Mouse (Mus musculus) C2C12 (cell line): ENCODE measurements around the gene Cxcl5. TPM values are rescaled to one million over a fixed set of nuclear protein-coding genes. Genes with fewer than 3 reads are reported as not detected.

Experiments used
- H3K27me3 ChIP-seq: one replicate; pipeline ENCODE4 v1.6.1; 2011; ENCODE audit not compliant: control insufficient read depth, insufficient read depth, insufficient read length
- H3K36me3 ChIP-seq: one replicate; pipeline ENCODE4 v1.6.1; 2011; ENCODE audit not compliant: control insufficient read depth, insufficient read depth
- H3K4me3 ChIP-seq: one replicate; pipeline ENCODE4 v1.5.1; 2011; ENCODE audit warnings: mild to moderate bottlenecking, control low read depth; ENCODE audit not compliant: poor library complexity, insufficient read depth, severe bottlenecking
- H3K79me2 ChIP-seq: one replicate; pipeline ENCODE4 v1.6.1; 2011; ENCODE audit not compliant: control insufficient read depth, insufficient read depth
- H3K79me3 ChIP-seq: one replicate; pipeline ENCODE4 v1.6.1; 2011; ENCODE audit warnings: low read depth, control low read depth
- H3ac ChIP-seq: one replicate; pipeline ENCODE3; 2011; ENCODE audit warnings: low read depth; ENCODE audit not compliant: control insufficient read depth, insufficient read length
- CEBPB ChIP-seq: IDR thresholded peaks from one replicate; pipeline ENCODE4 v1.6.1; 2011; ENCODE audit warnings: low read depth, mild to moderate bottlenecking, control low read depth, moderate library complexity
- CTCF ChIP-seq: IDR thresholded peaks from one replicate; pipeline ENCODE4 v1.5.1; 2011; ENCODE audit not compliant: control insufficient read depth, insufficient read depth, insufficient read length
- FOSL1 ChIP-seq: IDR thresholded peaks from one replicate; pipeline ENCODE4 v1.8.0; 2011; ENCODE audit warnings: mild to moderate bottlenecking, low read length; ENCODE audit not compliant: poor library complexity, insufficient read depth, severe bottlenecking
- MAX ChIP-seq: IDR thresholded peaks from one replicate; pipeline ENCODE4 v1.6.1; 2011; ENCODE audit warnings: mild to moderate bottlenecking, control low read depth
- MYOD1 ChIP-seq: IDR thresholded peaks from one replicate; pipeline ENCODE4 v1.6.1; 2011; ENCODE audit warnings: low read depth; ENCODE audit not compliant: control insufficient read depth, insufficient read length
- MYOG ChIP-seq: IDR thresholded peaks from one replicate; pipeline ENCODE4 v1.6.1; 2011; ENCODE audit not compliant: control insufficient read depth, insufficient read length; ENCODE audit errors: extremely low read depth
- USF1 ChIP-seq: IDR thresholded peaks from one replicate; pipeline ENCODE4 v1.6.1; 2011; ENCODE audit warnings: low read depth, mild to moderate bottlenecking, control low read depth, moderate library complexity
- polyA plus RNA-seq: library from polyadenylated mRNA; unstranded; fragments of >200 nt; fragmentation: generic; extraction: Trizol; gene quantifications from one replicate; pipeline ENCODE4 v1.2.1, GENCODE M21; 2012; ENCODE audit warnings: missing spikeins

The Cxcl5 gene
- polyA plus RNA-seq, 1 experiment: 0.14 TPM

GRCm38 (mm10) chr5:90742029-90742428 is 17.1 kb upstream of the Cxcl5 start:
- no peak overlapping the region for H3ac ChIP-seq
- no peaks in the 10 kb centered on the region for H3K79me2 ChIP-seq
- TF ChIP-seq FOSL1 (no peak), MYOD1 (no peak), MYOG (no peak), CEBPB (no peak), USF1 (no peak), MAX (no peak), CTCF (no peak)
- H3K27me3 ChIP-seq: no peaks in the 10 kb centered on the region
- no peak overlapping the region for H3K4me3 ChIP-seq
- no peaks in the 10 kb centered on the region for H3K79me3 ChIP-seq
- H3K36me3 ChIP-seq: no peaks in the 10 kb centered on the region

GRCm38 (mm10) chr5:90753934-90754333 is 5.2 kb upstream of the Cxcl5 start:
- Histone ChIP-seq H3K27me3 (no peaks in the 10 kb centered on the region), H3ac (no peak overlapping the region), H3K4me3 (no peak overlapping the region), H3K36me3 (no peaks in the 10 kb centered on the region), H3K79me3 (no peaks in the 10 kb centered on the region), H3K79me2 (no peaks in the 10 kb centered on the region)
- TF ChIP-seq MAX (no peak), CEBPB (peak; percentile 99), USF1 (peak; percentile 60), MYOD1 (no peak), FOSL1 (peak; percentile 80)

DNA sequence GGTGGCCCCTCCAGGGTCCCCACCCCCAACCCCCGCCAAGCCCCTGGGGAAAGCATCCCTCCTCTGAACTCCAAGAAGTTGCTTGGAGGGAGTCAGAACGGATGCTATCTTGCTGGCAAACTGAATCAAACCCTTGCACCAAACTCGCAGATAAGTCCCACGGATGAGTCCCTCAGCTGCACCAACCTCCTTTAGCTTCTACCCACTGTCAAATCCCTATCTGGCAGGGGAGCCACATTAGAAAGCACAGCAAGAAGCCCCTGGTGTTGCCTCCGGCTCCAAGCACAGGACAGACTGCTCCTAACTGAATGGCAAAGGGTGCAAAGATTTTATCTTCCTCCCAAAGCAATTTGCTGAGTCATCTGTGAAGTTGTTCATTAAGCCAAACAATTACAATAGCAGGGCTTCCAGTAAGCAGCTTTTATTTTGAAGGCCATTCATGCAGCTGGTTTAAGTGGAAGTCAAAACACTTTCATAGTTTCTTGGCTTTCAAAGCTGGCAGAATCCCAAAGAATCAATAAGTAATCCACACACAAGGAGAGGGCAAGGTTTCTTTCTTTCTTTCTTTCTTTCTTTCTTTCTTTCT is 1.0 kb upstream of the Cxcl5 start:
- Histone ChIP-seq H3K79me2 (no peaks in the 10 kb centered on the region), H3ac (no peak overlapping the region), H3K4me3 (no peak overlapping the region), H3K27me3 (no peaks in the 10 kb centered on the region), H3K36me3 (no peaks in the 10 kb centered on the region), H3K79me3 (no peaks in the 10 kb centered on the region)
- TF ChIP-seq USF1: no peak
- TF ChIP-seq MYOG: no peak
- TF ChIP-seq FOSL1: no peak
- no peak for TF ChIP-seq CTCF
- no peak for TF ChIP-seq MAX
- no peak for TF ChIP-seq CEBPB
- no peak for TF ChIP-seq MYOD1

DNA sequence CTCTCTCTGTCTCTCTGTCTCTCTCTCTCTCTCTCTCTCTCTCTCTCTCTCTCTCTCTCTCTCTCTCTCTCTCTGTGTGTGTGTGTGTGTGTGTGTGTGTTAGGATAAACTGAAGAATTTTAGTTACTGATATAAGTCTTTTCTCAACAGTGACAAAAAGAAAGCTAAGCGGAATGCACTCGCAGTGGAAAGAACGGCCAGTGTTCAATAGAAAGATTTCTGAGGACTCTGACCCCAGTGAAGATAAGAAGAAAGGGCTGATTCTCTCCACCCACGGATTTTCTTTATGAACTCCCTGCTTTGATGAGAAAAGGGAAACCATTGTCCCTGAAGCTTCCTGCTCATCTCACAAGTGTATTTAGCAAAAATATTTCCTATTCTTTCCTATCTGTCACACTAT is 1.1 kb downstream of the Cxcl5 start:
- TF ChIP-seq USF1: no peak
- TF ChIP-seq MYOD1: no peak
- no peak for TF ChIP-seq MAX
- no peak for TF ChIP-seq CTCF
- no peak for TF ChIP-seq MYOG
- no peak for TF ChIP-seq FOSL1
- no peak for TF ChIP-seq CEBPB
- Histone ChIP-seq H3K4me3 (no peak overlapping the region), H3K36me3 (no peaks in the 10 kb centered on the region), H3K27me3 (no peaks in the 10 kb centered on the region), H3K79me2 (no peaks in the 10 kb centered on the region), H3K79me3 (no peaks in the 10 kb centered on the region), H3ac (no peak overlapping the region)

DNA sequence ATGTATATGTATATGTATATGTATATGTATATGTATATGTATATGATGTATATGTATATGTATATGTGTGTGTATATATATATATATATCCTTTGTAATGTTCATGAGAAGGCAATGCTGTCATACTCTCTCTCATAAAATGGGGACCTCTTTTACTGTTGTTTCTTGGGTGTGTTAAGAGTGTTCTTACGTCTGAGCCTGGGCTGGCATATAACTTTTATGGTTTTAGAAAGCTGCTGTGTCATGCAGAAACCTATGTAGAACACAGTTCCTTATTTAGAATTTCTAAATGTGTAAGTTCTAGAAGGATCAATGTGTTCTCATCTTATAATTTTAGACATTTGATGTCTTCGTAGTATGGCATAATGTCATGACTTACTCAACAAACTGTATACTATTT is 1.7 kb downstream of the Cxcl5 start:
- Histone ChIP-seq H3K4me3 (no peak overlapping the region), H3K27me3 (no peaks in the 10 kb centered on the region), H3ac (no peak overlapping the region), H3K79me3 (no peaks in the 10 kb centered on the region), H3K79me2 (no peaks in the 10 kb centered on the region), H3K36me3 (no peaks in the 10 kb centered on the region)
- TF ChIP-seq MYOG (no peak), CTCF (no peak), CEBPB (no peak), FOSL1 (no peak), MYOD1 (no peak)

DNA sequence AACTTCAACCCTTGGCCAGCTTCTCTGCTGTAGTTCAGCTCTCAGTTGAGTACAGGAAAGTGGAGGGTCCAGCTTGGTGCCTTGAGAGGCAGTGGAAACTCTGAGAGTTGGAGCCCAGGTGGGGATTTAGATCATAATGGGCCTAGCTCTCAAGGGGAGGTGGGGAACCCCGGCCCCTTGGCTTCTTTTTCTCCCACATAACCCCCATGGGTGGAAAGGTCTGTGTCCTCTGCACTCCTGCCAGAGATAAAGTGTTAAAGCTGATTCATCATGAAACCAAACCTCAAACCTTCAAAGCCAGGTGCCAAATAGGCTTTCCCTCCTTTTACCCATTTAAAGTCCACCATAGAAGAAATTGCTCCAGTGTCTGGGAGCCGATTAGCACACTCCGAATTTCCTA is 2.7 kb downstream of the Cxcl5 start:
- TF ChIP-seq MAX (no peak), FOSL1 (no peak), CEBPB (no peak)
- Histone ChIP-seq H3K79me3 (no peaks in the 10 kb centered on the region), H3K4me3 (no peak overlapping the region), H3K36me3 (no peaks in the 10 kb centered on the region), H3K27me3 (no peaks in the 10 kb centered on the region), H3ac (no peak overlapping the region), H3K79me2 (no peaks in the 10 kb centered on the region)
